ENCODE assay signal across 12 mouse cellular contexts in genomic region chr2:59338501-59338900, GRCm38 (mm10).
DNase-seq lines count a peak whose midpoint lies in the region; ATAC-seq and TF ChIP-seq lines count a peak whose summit lies in the region.
"Had no signal": no experiment of that assay in that cellular context is flagged by ENCODE, and none has a peak within 500 bp of the region (broad histone marks: within the 10 kb centered on the region; RNA-seq: fewer than 3 reads in every experiment).

No protein-coding gene starts in this region.

- TF ChIP-seq POLR2A in limb, embryonic 14.5 days (IDR thresholded peaks at IDR 0.05; ENCODE audit: borderline replicate concordance, extremely low read depth, insufficient read depth, insufficient read length), result no peak

- no peaks in the 10 kb centered on the region for H3K27me3 ChIP-seq in heart, embryonic 12.5 days (replicated peaks)
- H3K27me3 ChIP-seq in embryonic facial prominence, embryonic 14.5 days (replicated peaks; ENCODE audit: control insufficient read depth, insufficient read depth, low read length), result no peaks in the 10 kb centered on the region
- H3K27me3 ChIP-seq in limb, embryonic 14.5 days (ENCODE audit: control insufficient read depth, insufficient read depth, low read length), result no peaks in the 10 kb centered on the region
- H3K27me3 ChIP-seq: midbrain, embryonic 12.5 days had no signal

- 84% methylated on average over 11 of the region's 11 CpGs for WGBS in heart, embryonic 12.5 days
- 32% methylated on average over 11 of the region's 11 CpGs for WGBS in embryonic facial prominence, embryonic 14.5 days
- 36% methylated on average over 11 of the region's 11 CpGs for WGBS in limb, embryonic 14.5 days

- H3K9ac ChIP-seq in heart, embryonic 12.5 days, result no peak overlapping the region
- H3K9ac ChIP-seq in embryonic facial prominence, embryonic 14.5 days (ENCODE audit: low read depth, low read length), result no peak overlapping the region
- no peak overlapping the region for H3K9ac ChIP-seq in limb, embryonic 14.5 days (ENCODE audit: low read depth, low read length, severe bottlenecking)
- H3K9ac ChIP-seq: hindbrain, embryonic 14.5 days; midbrain, embryonic 12.5 days had no signal

- no peak for ATAC-seq in heart, embryonic 12.5 days (ENCODE audit: insufficient number of reproducible peaks, low FRiP score)
- ATAC-seq in embryonic facial prominence, embryonic 14.5 days (ENCODE audit: low read depth), result peak; percentile 94
- ATAC-seq in limb, embryonic 14.5 days (ENCODE audit: low FRiP score, low read depth), result peak; percentile 41; the same call in 1 of the 2 replicates

- peaks cover 86% of the 10 kb centered on the region for H3K36me3 ChIP-seq in heart, embryonic 12.5 days
- peaks cover 63% of the 10 kb centered on the region for H3K36me3 ChIP-seq in embryonic facial prominence, embryonic 14.5 days (ENCODE audit: control insufficient read depth, insufficient read depth, low read length)
- H3K36me3 ChIP-seq in limb, embryonic 14.5 days (ENCODE audit: control insufficient read depth, insufficient read depth, low read length), result peaks cover 39% of the 10 kb centered on the region

- no peak overlapping the region for H3K4me2 ChIP-seq in heart, embryonic 12.5 days
- H3K4me2 ChIP-seq in embryonic facial prominence, embryonic 14.5 days (ENCODE audit: low read depth, low read length), result no peak overlapping the region
- no peak overlapping the region for H3K4me2 ChIP-seq in limb, embryonic 14.5 days (replicated peaks; ENCODE audit: low read depth, low read length, severe bottlenecking)
- H3K4me2 ChIP-seq: hindbrain, embryonic 14.5 days; midbrain, embryonic 12.5 days had no signal

- no peak overlapping the region for H3K4me3 ChIP-seq in heart, embryonic 12.5 days
- no peak overlapping the region for H3K4me3 ChIP-seq in embryonic facial prominence, embryonic 14.5 days (ENCODE audit: low read depth, low read length)
- no peak overlapping the region for H3K4me3 ChIP-seq in limb, embryonic 14.5 days (replicated peaks; ENCODE audit: low read length)
- H3K4me3 ChIP-seq: midbrain, embryonic 12.5 days had no signal

- peaks cover 7% of the 10 kb centered on the region for H3K4me1 ChIP-seq in heart, embryonic 12.5 days (replicated peaks)
- no peaks in the 10 kb centered on the region for H3K4me1 ChIP-seq in embryonic facial prominence, embryonic 14.5 days (ENCODE audit: control insufficient read depth, insufficient read depth, low read length)
- no peaks in the 10 kb centered on the region for H3K4me1 ChIP-seq in limb, embryonic 14.5 days (ENCODE audit: control insufficient read depth, insufficient read depth, low read length)
- H3K4me1 ChIP-seq: midbrain, embryonic 12.5 days had no signal

- DNase-seq in heart, adult 11 months, result peak; percentile 92
- DNase-seq in CD4-positive, CD25-positive, alpha-beta regulatory T cell, adult 2 months (ENCODE audit: low read depth, low spot score), result peak; percentile 65
- peak; percentile 77 for DNase-seq in embryonic facial prominence, embryonic 14.5 days (ENCODE audit: low spot score)
- no peak for DNase-seq in limb, embryonic 14.5 days (ENCODE audit: low spot score)
- DNase-seq in adipocyte (ENCODE audit: low spot score), result no peak
- no peak for DNase-seq in yolk sac, embryonic 10.5 days (ENCODE audit: low spot score)
- DNase-seq in thymus, postnatal 36 days, result no peak
- DNase-seq: adrenal gland, adult 2 months; layer of hippocampus, postnatal 36 days had no signal

- no peak overlapping the region for H3K27ac ChIP-seq in heart, embryonic 12.5 days (ENCODE audit: poor library complexity, severe bottlenecking)
- H3K27ac ChIP-seq in embryonic facial prominence, embryonic 14.5 days (replicated peaks; ENCODE audit: low read depth, low read length), result peak overlapping the region; percentile 45; the same call in 1 of the 2 replicates
- no peak overlapping the region for H3K27ac ChIP-seq in limb, embryonic 14.5 days (replicated peaks; ENCODE audit: low read depth, low read length)
- H3K27ac ChIP-seq: hindbrain, embryonic 14.5 days; midbrain, embryonic 12.5 days had no signal

- no peaks in the 10 kb centered on the region; the same call in 1 of the 2 replicates for H3K9me3 ChIP-seq in heart, embryonic 12.5 days (replicated peaks)
- H3K9me3 ChIP-seq in embryonic facial prominence, embryonic 14.5 days (ENCODE audit: control insufficient read depth, low read length), result no peaks in the 10 kb centered on the region
- no peaks in the 10 kb centered on the region for H3K9me3 ChIP-seq in limb, embryonic 14.5 days (ENCODE audit: control insufficient read depth, low read length)
- H3K9me3 ChIP-seq: midbrain, embryonic 12.5 days had no signal

Comparison
In these comparisons a context has a peak if more than half of its experiments do, and no peak if none do; other contexts are left out.
1. DNase-seq: peak in heart, adult 11 months (single experiment), CD4-positive, CD25-positive, alpha-beta regulatory T cell, adult 2 months (single experiment) and embryonic facial prominence, embryonic 14.5 days (single experiment); none in limb, embryonic 14.5 days (single experiment), adipocyte (single experiment), yolk sac, embryonic 10.5 days (single experiment) and thymus, postnatal 36 days (0 of 2).